Mouse (Mus musculus) ovary, adult 2 months (tissue): ENCODE data around the gene Sult1c1. TPM values are rescaled to one million over a fixed set of nuclear protein-coding genes. Genes with fewer than 3 reads are reported as not detected.

Experiments
- polyA plus RNA-seq: library from polyadenylated mRNA; depleted of rRNA; stranded (reverse); fragments of >200 nt; gene quantifications from 2 replicates; pipeline ENCODE4 v1.2.3, GENCODE M21; 2012; rRNA removed

Gene Sult1c1
- not detected in 2 replicates for polyA plus RNA-seq

DNA sequence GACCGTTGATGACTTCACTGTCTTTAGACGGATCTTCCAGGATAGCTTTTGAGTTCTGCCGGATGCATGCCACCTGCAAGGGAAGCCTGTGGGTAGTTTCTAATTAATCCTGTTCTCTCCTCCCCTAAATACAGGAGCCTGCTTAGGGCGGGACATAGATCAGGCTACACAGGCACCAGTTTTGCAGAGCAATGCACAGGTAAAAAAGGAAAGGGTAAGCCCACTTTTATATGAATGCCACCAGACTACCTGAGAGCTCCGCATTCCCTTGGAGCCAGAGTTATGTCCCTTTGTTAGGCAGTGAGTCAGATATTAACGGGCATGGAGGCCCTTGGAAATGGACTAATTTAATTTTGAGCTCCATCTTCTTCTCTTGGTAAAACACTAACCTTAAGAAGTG, at the start of gene Sult1c1:
Gene Sult1c1, minus strand, starts transcription at position 101 of the 400 bp plus-strand sequence.

Other genes starting within 250 kb of the Sult1c1 start
- gene Sult1c2, start 144.3 kb downstream of the Sult1c1 start, polyA plus RNA-seq = 0.08 and 0.28 TPM in 2 replicates